ENCODE assay signal across 18 mouse cellular contexts in the genomic region with DNA sequence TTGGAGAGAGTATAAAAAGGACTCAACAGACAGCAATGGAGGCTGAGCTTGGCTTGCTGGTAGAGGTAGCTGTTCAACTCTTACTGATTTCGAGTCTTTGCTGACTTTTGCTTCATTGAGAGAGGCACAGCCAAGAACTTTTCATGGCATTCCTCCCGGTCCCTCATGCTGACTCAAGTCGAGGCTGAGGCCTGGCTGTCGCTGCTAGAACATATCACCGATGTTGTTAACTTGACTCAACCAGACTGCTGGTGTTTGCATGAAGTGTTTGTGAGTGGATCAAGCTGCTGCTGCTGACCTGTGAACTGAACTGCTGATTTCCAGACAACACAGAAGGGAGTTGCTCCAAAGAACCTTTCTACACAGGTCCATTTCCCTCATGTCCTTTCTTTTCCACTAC. TPM values are rescaled to one million over a fixed set of nuclear protein-coding genes. Genes with fewer than 3 reads are reported as not detected.
DNase-seq lines count a peak whose midpoint lies in the region.
"Had no signal": no experiment of that assay in that cellular context is flagged by ENCODE, and none has a peak within 500 bp of the region (broad histone marks: within the 10 kb centered on the region; RNA-seq: fewer than 3 reads in every experiment).

No protein-coding gene starts in this region.

- DNase-seq in heart, adult 11 months = peak; percentile 88
- DNase-seq in heart, adult 18-20 months = no peak
- peak; percentile 26 for DNase-seq in testis, postnatal 10 days (ENCODE audit: low spot score)
- no peak for DNase-seq in testis, postnatal 14 days (ENCODE audit: low spot score)
- DNase-seq in brain, adult 2 months (ENCODE audit: low read depth, low spot score) = peak; percentile 15
- DNase-seq in lung, postnatal 14 days = peak; percentile 64
- no peak for DNase-seq in gastrocnemius, adult 18-20 months (ENCODE audit: low spot score)
- DNase-seq in retina, embryonic 14.5 days (ENCODE audit: low spot score) = no peak
- DNase-seq: cerebellum, adult 11-12 months; cerebellum, postnatal 14 days; gastrocnemius, postnatal 36 days; heart, postnatal 4 days; kidney, adult 2 months; kidney, postnatal 14 days; liver, embryonic 13.5 days; retina, postnatal 1 day; thymus, adult 2 months had no signal

RNA-seq across cellular contexts. Expression of gene H2-Ob, which starts 2.0 kb away (rescaled TPM):
- total RNA-seq in heart, adult 18-20 months (2021) = 1 to 10 TPM in 1 of 2 experiments, under 1 TPM in 1; 0.77 to 5.7 TPM
- total RNA-seq in gastrocnemius, adult 18-20 months (2021) = under 1 TPM; 0.14 to 0.33 TPM
- total RNA-seq: left cerebral cortex, postnatal 36 days had no signal

RNA-seq across cellular contexts. Expression of gene H2-Ab1, which starts 20.8 kb away (rescaled TPM):
- 10 to 100 TPM; 36.6 to 43.8 TPM for total RNA-seq in heart, adult 18-20 months (2021)
- 1 to 10 TPM; 3.0 to 4.8 TPM for total RNA-seq in gastrocnemius, adult 18-20 months (2021)

RNA-seq across cellular contexts. Expression of gene Tap2, which starts 33.4 kb away (rescaled TPM):
- 10 to 100 TPM; 25.3 to 33.3 TPM for total RNA-seq in heart, adult 18-20 months (2021)
- 1 to 10 TPM; 4.1 to 6.6 TPM for total RNA-seq in gastrocnemius, adult 18-20 months (2021)

RNA-seq across cellular contexts. Expression of gene Psmb8, which starts 39.2 kb away (rescaled TPM):
- 10 to 100 TPM; 19.5 to 34.4 TPM for total RNA-seq in heart, adult 18-20 months (2021)
- total RNA-seq in gastrocnemius, adult 18-20 months (2021) = 1 to 10 TPM; 3.2 to 6.7 TPM

RNA-seq across cellular contexts. Expression of gene Psmb9, which starts 49.1 kb away (rescaled TPM):
- total RNA-seq in heart, adult 18-20 months (2021) = 10 to 100 TPM; 13.1 to 25.3 TPM
- total RNA-seq in gastrocnemius, adult 18-20 months (2021) = 1 to 10 TPM in 1 of 2 experiments, under 1 TPM in 1; 0.73 to 3.8 TPM

Comparison
In these comparisons a context has a peak if more than half of its experiments do, and no peak if none do; other contexts are left out.
1. DNase-seq: peak in heart, adult 11 months (single experiment), testis, postnatal 10 days (single experiment), brain, adult 2 months (single experiment) and lung, postnatal 14 days (single experiment); none in heart, adult 18-20 months (0 of 2), testis, postnatal 14 days (single experiment), gastrocnemius, adult 18-20 months (single experiment) and retina, embryonic 14.5 days (single experiment).
2. RNA of gene H2-Ab1, which starts 20.8 kb away (total RNA-seq): 36.6 to 43.8 TPM in heart, adult 18-20 months; 3.0 to 4.8 TPM in gastrocnemius, adult 18-20 months; every median in the first group is over 4 times any median in the second.